Mouse (Mus musculus) gastrocnemius, adult 18-20 months (tissue): ENCODE measurements around the gene Kcnd2. TPM values are rescaled to one million over a fixed set of nuclear protein-coding genes. Genes with fewer than 3 reads are reported as not detected.

ENCODE experiments used
- DNase-seq: peaks from one replicate; pipeline ENCODE4 v3.0.0; 2021; ENCODE audit warnings: low spot score
- total RNA-seq, 2 experiments: library from RNA; stranded (reverse); gene quantifications; 2 replicates each; pipeline ENCODE4 v1.2.3; 2021

The Kcnd2 gene
- total RNA-seq, 2 experiments from 2014 or later, result 0.05 to 0.09 TPM

GRCm38 (mm10) chr6:21418246-21418645, 202.9 kb downstream of the Kcnd2 start:
- DNase-seq, result no peak

- no peak for DNase-seq
Measured at GRCm38 (mm10) chr6:21424202-21424785, 209.0 kb downstream of the Kcnd2 start.

GRCm38 (mm10) chr6:21431120-21431519, 215.8 kb downstream of the Kcnd2 start:
- DNase-seq, result no peak

- no peak for DNase-seq
Measured at GRCm38 (mm10) chr6:21464719-21465118, 249.4 kb downstream of the Kcnd2 start.

DNA sequence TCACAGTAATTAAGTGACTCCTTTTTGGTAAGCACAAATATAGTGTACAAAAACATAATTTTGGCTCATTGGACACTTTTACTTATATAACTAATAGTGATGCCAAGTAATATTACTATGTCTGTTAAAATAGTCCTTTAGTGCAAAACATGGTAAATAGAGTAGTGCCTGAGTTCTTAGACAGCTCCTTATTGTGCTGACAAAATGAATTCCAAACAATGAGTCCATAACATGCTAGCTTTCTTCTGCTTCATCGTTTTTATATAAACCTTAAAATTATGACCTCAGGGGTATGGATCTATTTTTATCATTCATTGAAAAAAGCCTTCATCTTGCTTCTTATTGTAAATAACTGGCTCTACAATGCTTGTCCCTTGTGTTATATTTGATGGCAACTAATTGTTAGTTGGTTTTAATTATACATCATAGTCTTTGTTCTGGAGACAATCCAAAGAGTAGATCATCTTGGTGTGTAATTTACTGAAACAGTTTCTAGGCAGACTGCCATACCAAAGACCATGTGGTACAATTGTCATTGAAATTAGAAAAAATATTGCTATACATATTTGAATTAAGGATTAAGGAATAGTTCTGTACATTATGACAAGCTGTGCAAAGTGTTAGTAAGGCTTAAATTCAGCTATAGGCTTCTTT, 256.7 kb downstream of the Kcnd2 start:
- DNase-seq, result no peak

DNA sequence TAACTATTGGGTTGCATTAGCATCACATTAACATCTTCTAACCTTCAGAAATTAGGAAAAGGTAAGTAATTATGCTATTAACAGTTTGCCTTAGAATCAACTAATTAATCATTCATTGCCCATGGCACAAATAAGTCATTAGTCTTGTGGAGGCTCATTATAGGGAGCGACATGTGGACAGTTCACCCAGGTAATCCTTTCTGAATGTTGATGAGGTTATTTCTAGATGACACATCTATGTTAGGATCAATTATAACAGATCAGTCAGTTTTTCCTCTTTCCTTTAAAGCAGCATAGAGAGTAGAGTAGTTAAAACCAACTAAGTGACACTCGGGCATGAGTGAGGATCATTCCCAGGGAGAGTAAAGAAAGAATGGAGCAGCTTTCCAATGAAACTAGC, 267.4 kb downstream of the Kcnd2 start:
- no peak for DNase-seq

- DNase-seq, result no peak
Measured at GRCm38 (mm10) chr6:21488536-21488935, 273.2 kb downstream of the Kcnd2 start.

- DNase-seq, result no peak
Measured at GRCm38 (mm10) chr6:21502921-21503320, 287.6 kb downstream of the Kcnd2 start.

DNA sequence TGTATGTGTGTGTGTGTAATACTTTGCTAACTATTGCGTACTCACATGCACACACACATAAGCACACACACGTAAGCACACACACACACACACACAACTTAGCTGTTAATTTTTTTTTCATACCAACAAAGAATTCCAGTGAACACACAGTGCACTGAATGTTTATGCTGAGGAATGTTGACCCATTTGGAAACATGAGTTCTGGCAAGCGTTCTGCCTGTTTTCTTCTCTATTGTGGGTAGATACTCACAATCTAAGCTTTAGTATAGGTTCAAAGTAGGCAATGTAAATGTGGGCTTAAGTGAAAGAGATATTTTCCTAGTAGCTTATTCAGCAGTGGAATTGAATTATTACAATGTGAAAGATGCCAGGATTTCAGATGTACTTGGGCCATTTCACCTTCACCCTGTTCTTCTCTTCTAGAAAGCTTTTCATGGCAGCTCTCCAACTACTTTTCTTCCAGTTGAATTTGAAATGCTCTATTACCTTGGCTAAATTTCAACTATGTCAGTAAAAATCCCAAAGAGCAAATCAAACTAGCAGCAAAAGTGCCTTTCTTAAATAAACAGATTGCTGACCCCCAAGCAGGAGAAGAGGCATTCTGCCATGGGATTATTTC, 295.4 kb downstream of the Kcnd2 start:
- DNase-seq, result no peak

DNA sequence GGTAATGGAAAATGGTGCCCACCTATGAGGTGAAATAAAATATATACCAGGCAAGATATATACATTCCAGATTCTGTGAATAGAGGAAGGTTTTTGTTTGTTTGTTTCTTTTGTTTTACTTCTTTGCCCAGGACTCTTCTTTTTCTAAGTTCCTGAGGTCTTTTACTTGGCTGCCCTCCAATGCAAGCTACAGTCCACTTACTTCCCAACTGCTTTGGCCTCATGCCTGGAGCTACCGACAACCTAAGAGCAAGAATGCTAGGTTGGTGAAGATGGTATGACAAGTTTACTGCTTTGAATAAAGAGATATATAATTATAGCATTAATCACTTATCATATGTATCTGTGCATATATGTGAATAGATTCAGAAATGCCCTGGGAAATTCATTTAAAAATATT, 305.0 kb downstream of the Kcnd2 start:
- no peak for DNase-seq

DNA sequence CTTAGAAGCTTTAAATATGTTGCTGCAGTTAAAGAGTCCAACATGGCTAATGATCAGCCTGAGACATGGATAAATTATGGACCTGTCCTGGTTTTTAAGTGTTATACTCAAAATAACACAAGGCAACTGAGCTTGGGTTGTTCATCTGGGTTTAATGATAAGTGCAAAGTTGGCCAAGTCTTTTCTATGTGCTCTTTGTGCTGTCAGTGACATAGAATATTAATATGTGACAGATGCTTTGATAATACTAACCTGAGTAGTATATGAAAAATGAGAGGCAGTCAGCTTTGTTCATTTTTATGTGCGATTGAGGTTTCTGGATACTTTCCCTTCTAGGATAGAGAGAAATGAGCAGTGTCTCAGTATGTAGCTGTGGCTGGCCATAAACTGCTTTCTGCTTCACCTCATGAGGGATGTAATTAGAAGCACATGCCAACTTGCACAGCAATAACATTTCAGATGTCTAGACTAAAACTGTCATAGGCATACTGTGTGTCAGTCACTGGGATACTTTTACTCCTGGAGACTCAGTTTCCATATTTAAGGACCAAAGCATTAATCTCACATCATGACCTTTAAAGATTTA, 312.3 kb downstream of the Kcnd2 start:
- DNase-seq, result no peak

- no peak for DNase-seq
Measured at GRCm38 (mm10) chr6:21534009-21534408, 318.7 kb downstream of the Kcnd2 start.

GRCm38 (mm10) chr6:21534820-21535219, 319.5 kb downstream of the Kcnd2 start:
- DNase-seq, result no peak

DNA sequence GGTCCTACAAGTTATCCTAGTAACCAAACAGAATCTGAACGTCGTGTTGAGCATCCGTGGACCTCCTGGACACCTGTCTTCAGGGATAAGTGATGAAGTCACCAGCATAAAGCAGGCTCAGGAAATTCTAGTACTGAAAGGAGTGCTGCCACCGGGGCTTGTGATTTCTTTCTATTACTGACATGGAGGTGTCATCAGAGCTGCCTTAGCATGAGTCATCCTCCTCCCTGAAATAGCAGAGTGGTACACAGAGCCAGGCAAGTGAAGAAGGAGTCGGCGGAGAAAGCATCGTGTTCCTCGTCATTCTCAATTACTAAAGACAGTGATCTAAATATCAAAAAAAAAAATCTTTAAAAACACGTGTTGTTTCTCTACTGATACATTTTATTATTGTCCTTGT, 336.2 kb downstream of the Kcnd2 start:
- no peak for DNase-seq

DNA sequence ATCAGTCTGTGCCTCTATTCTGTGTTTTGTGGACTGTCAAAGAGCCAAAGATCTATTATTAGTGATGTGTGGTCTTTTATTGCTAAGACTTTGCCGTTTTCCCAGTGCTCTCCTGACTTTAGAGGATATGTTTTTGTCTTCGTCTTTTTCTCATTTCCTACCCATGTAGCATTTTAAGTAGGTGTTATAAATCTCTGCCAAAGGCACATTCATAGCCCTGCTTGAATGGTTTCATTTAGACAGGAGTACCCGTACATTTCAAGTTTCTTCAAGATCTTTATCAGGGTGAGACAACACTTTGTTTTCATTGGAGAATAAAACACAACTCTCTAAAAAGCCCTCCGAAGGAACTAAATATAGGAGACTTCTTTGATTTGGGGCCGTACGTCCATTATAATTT, 355.7 kb downstream of the Kcnd2 start:
- no peak for DNase-seq

GRCm38 (mm10) chr6:21590156-21590555, 374.9 kb downstream of the Kcnd2 start:
- no peak for DNase-seq

DNA sequence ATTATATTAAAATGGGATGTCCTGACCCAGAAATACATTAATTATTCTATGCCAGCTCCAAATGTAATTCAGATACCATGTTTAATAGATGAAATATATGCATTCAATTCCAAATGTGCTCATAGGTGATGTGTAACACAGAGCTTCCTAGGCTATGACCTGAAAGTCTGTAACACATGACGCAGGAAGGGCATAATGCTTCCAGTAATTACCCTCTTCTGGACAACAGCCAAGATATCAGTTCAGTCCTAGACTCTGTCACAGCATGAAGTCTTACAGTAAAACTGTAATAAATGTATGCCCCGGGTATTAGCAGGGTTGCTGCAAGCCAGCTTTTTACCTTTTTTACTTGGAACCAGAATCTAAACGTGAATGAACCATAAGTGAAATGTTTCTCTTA, 382.1 kb downstream of the Kcnd2 start:
- no peak for DNase-seq

GRCm38 (mm10) chr6:21609381-21610059, 394.2 kb downstream of the Kcnd2 start:
- DNase-seq, result no peak

DNA sequence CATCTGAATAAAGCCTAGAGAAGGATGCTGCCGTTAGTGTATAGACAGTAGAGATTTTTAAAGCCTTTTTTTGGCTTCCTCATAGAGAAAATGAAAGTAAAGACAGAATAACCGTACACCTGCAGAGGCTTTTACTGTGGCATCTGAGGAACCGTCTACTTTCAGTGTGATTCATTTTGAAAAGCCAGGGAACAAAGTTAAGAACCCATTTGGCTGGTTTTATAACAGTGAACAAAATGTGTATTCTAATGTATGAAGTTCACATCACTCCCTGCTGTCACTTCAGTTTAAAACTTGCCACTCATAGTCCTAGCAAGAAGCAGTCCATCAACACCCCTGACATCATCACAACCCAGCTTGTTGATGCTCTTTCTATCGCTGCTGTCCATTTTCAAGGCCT, 414.7 kb downstream of the Kcnd2 start:
- no peak for DNase-seq

GRCm38 (mm10) chr6:21655681-21656080, 440.4 kb downstream of the Kcnd2 start:
- DNase-seq, result no peak

- DNase-seq, result no peak
Measured at GRCm38 (mm10) chr6:21664135-21664534, 448.8 kb downstream of the Kcnd2 start.

GRCm38 (mm10) chr6:21664638-21665037, 449.3 kb downstream of the Kcnd2 start:
- no peak for DNase-seq
